Mouse (Mus musculus) olfactory bulb, adult 2 months (tissue): Measurements from ENCODE around the gene Slc16a7.

ENCODE experiments used
- CTCF ChIP-seq: fragments of 200-500 bp; IDR thresholded peaks from 2 replicates; pipeline ENCODE4 v1.5.1; 2012; ENCODE audit warnings: low read depth, mild to moderate bottlenecking, low read length, moderate library complexity; ENCODE audit not compliant: insufficient read depth
- POLR2A ChIP-seq: fragments of 200-500 bp; IDR thresholded peaks from 2 replicates; pipeline ENCODE4 v1.6.1; 2012; ENCODE audit warnings: mild to moderate bottlenecking, low read depth, low read length, moderate library complexity; ENCODE audit not compliant: insufficient read depth

- TF ChIP-seq CTCF (no peak), POLR2A (no peak)
These were observed 19.1 kb downstream of the Slc16a7 start for GRCm38 (mm10) chr10:125370037-125370610.
